Mouse (Mus musculus) v-Abl transformed pro-B cells (cell line): ENCODE results near the gene Nrap.
"Not testable (repeated sequence)": the region's sequence is repeated elsewhere in the genome, so short reads cannot be mapped to it uniquely, and the experiment has no call there.

Experiments
- in situ Hi-C, 2 experiments: fragments of 400-800 bp; cut with MboI; formaldehyde crosslinking; loops; one replicate each; pipeline ENCODE4 v1.15.1; 2025; ENCODE audit not compliant: unreplicated experiment in 2 of 2

The Nrap gene

DNA sequence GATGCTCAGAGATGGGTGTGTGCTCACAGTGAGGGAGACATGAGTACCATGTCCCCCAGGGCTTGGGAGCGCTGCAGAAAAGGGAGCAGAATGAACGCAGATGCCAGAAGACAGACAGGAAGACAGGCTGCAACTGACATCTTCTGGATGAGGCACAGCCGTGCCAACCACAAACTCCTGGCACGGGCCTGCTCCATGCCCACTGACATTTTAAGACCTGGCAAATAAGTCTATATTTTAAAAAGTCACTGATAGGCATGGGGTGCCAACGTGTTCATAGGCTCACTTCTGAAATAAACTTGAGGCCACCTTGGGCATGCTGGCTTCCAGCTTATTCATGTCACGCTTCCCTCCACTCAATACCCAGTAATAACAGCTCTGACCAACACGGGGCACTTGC is 20.9 kb downstream of the Nrap start:
- in situ Hi-C loops: no loop called here

GRCm38 (mm10) chr19:56367778-56368177 is 22.1 kb downstream of the Nrap start:
- in situ Hi-C loops: no loop called here

GRCm38 (mm10) chr19:56366625-56367024 is 23.2 kb downstream of the Nrap start:
- in situ Hi-C loops: no loop called here

DNA sequence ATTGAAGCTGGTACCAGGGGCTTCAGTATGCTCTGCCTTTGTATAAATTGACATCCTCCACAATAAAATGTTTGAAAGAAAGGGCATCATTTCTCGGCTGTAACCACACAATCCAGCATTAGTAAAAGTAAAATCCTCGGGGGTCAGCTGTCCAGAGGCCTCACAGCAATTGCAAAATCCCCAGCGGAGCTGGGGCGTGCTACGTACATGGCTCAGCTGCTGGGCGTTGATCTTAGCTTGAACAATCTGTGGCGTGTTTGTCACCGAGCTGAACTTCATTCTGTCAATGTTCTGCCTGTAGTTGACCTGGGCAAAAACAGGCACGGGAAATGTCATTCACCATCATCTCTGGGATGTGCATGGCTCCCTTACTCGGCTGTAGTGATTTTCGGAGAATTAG is 23.7 kb downstream of the Nrap start:
- in situ Hi-C loops: no loop called here

DNA sequence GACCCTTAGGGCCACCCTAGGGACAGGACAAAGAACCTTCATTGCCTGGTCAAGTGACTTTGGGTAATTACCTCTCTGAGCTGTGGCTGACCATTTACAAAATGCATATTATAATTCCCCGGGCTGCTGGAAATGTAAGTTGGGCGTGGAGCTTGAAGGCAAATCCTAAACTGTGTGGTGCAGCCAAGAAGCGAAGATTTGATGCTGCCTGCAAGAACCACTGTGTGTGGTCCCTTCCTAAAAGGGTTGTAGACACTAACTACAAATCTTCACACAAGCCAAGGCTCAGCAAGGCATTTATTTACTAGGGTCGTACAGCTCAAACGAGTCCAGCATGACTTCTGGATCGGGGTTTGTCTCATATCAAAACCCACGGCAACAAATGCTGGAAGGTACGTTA is 25.3 kb downstream of the Nrap start:
- in situ Hi-C loops: no loop called here

- in situ Hi-C loops: no loop called here
Observed at GRCm38 (mm10) chr19:56363721-56364460, 25.9 kb downstream of the Nrap start.

- in situ Hi-C loops: no loop called here
Observed at GRCm38 (mm10) chr19:56358890-56359289, 30.9 kb downstream of the Nrap start.

DNA sequence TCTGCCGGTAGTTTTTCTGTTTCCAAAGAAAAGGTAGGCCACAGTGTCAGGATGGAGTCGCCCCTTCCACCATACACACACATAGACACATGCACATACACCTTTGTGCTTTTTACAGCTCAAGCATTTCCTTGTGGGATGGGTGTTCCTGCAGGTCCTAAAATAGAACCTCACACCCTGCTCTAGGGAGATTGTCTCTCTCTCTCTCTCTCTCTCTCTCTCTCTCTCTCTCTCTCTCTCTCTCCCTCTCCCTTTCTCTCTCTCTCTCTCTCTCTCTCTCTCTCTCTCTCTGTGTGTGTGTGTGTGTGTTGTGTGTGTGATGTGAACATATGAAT is 32.5 kb downstream of the Nrap start:
- in situ Hi-C loops: not testable (repeated sequence)

DNA sequence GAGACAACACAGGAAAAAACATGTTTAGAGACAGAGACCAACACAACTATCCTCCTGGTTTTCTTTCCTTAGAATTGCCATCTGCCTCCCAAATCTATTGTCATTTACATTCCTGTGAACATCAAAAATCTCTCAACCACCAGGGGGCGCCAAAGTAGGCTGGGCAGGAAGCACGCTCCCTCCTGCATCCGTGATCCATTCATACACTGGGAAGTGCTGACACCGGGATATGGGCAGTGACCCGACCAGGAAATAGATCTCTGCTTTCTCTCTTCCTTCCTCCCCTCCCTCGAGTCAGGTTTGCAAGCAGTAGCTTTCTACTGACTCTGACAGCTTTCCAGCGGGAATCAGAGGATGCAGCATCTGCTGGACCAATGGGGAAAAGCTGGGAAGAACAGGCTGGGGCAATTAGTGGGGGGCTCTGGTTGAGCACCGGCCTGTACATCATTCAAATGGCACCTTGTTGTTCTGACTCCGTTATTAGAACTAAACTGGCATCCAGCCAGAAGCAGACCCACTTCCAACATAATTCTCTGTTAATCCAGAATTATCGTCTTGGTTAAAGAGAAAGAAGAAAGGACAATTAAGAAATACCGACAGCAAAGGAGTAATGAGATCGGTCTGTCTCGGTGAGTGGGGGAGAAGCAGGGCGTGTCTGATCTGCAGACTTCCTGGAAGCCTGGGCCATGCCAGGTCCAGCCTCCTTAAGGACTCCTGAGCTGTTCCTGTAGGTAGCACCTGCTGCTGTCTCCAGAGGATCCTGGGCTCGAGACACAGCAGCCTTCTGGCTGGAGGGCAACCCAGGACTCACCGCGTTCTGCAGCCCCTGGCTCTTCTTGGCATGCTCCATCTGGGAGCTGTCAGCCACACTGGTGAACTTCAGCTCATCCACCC is 33.1 kb downstream of the Nrap start:
- in situ Hi-C loops: no loop called here

DNA sequence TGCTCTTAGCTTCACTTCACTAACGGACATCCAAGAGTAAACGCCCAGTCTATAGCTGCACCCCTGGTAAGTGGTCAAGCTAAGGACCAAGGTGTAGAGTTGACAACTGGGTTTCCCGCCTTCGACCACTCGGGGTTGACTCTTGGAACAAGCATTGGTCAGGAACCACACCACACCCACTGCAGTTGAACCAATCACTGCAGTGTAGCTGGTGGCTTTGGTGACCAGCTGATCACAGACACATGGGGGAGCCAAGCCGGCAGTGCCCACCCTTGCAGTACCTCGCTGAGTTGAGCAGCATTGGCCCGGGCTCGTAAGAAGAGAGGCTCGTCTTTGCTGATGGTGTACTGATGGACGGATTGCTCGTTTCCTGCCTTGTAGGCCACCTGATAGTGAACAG is 34.6 kb downstream of the Nrap start:
- in situ Hi-C loops: no loop called here

DNA sequence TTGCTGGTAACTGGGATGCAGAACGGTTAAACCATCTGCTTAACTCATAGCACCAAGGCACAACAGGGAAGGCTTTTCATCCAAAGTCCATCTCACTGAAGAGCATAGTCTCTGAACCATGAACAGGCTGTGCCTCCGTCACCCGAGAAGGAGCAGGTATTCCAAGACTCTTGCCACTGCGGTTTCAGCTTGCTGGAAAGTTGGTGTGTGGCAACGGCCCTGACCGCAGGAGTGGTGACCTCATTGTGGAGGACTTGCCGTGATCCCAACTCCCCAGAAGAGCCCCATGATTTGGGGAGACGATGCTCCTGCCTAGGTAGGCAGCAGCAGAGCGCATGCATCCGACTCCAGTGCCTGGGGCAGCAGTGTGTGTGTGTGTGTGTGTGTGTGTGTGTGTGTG is 36.1 kb downstream of the Nrap start:
- in situ Hi-C loops: no loop called here

DNA sequence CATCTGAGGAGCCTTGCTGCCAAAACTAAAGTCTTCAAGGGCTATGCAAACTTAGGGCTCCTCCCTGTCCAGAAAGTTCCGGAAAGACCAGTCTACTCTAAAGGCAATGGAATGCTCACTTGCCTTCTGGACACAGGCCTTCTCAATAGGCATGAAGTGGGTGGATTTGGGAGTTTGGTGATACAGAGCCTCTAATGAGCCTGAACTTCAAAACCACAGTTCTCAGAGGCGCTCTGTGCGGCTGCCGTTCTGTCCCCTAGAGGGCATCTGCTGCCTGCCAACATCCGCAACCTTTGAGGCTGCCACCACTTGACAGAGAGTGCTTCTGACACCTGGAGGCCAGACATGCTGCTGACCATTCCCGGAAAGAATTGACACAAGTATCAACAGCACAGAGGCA is 40.5 kb downstream of the Nrap start:
- in situ Hi-C loops: no loop called here

GRCm38 (mm10) chr19:56346750-56347149 is 43.1 kb downstream of the Nrap start:
- in situ Hi-C loops: no loop called here

DNA sequence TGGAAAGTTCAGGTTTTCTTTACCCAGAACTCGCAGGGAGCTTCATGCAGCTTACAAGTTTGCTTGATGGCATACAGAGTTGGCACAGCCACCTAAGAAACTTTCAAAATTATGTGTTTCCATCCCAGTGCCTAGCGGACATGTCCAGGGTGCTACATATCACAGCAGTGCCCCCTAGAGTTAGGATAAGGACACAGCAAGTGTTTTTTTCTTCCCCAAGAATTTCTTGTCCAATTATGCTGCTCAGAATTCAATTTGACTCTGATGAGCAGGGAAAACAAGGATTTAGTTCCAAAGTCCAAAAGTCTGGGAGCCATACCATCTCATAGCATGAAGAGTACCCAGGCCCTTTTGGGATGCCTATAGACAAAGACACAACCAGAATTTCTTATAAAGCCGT is 43.8 kb downstream of the Nrap start:
- in situ Hi-C loops: no loop called here

DNA sequence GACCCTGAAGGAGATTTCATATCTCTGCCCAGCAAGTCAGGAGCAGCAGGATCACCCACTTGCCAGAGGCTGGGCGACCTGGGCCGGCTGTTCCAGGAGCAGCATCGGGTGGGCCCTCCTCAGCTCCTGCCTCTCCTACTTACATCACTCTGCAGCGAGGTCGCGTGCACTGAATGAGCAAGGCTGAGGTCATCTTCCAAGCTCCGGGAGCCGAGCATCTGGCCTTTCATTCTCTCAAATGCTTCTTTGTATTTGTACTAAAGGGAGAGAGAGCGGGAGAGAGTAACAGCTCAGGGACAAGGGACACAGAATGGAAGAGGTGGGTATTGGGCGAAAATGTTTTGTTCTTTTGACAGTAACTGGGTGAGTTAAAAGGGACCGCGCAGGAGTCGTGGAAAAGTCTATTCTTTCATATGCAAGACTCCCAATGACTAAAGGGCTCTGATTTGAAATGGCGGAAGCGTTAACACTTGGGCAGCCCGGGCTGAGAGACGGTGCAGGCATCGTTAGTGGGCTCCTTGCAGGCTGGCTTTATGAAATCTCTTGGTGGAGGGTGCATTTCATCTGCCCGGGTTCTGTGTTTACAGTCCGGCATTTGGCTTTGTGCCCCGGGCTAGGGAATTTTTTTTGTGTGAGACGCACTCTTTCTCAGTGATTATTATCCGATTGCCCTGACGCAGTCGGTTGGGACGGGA is 45.8 kb downstream of the Nrap start:
- in situ Hi-C loops: no loop called here

GRCm38 (mm10) chr19:56342006-56342405 is 47.8 kb downstream of the Nrap start:
- in situ Hi-C loops: no loop called here

GRCm38 (mm10) chr19:56336826-56337225 is 53.0 kb downstream of the Nrap start:
- in situ Hi-C loops: no loop called here

DNA sequence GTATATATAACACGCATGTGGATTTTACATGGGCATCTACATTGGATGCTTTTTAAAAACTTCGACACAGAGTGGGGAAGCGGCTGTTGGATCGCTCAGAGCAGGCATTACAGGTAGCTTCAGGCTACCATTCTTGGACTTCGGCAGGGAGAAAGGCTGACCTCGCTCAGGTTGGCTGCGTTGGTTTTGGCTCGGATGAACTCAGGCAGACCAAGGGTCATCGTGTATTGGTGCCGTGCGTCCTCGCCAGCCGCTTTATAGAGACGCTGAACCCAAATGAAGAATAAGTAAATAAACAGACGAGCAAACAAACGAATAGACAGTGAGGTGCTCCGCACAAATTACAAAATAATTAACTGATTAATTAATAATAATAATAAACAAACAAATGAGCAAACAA is 53.5 kb downstream of the Nrap start:
- in situ Hi-C loops: no loop called here

DNA sequence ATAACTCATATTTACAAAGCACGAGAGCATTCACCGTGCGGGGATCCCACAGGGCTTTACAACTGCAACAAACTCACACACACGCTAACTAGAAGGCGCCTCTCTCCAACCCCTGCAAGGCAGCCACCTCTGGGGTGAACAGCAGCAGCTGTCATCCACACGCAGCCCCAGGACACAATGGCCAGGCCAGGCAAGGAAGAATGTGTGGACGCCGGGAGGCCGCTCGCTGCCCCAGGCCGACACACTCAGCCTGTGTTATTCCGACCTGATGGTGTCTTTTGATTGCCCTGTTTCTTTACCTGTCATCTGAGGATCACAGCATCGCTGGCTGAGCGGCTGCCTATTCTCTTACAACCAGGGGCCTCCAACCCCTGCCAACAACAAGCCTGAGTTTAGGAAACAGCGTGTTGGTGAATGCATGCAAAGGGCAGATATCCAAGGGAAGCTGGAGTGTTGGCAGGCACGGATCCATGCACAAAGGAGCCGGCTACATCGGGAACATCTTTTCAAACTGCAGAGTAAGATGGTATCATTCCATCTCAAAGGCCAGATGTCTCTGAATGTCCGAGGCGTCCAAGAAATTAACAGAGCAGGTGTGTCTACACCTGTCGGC is 63.5 kb downstream of the Nrap start:
- in situ Hi-C loops: no loop called here

- in situ Hi-C loops: no loop called here
Observed at GRCm38 (mm10) chr19:56325676-56326075, 64.2 kb downstream of the Nrap start.

DNA sequence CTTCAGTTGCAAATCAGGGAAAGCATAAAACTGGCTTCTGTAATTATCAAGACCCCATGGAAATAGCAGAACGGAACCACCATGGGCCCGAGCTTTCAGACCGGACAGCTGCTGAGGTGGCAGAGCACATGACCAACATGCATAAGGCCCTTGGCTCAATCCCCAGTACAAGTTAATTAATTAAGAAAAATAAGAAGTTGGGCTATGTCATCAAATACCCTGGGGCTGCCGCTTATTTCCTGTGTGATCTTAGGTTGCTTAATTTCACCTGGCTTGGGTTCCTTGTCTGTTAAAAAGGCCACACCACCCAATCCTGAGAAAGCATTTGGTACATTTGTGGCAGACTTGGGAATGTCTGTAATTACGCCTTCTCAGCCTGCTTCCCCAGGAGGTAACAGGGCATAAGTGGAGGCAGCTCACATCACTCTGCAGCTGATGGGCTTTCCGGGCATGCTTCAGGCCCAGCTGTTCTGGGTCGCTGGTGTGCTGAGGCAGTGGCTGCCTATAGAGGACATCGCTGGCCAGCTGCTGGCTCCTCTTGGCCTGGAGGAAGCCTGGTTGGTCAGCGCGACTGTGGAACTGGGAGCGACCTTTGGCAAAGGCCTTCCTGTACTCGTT is 68.4 kb downstream of the Nrap start:
- in situ Hi-C loops: no loop called here
